Mouse (Mus musculus) heart, postnatal 0 days (tissue): ENCODE measurements around the gene Rassf2.

Experiments used
- CTCF ChIP-seq: IDR thresholded peaks from 2 replicates; pipeline ENCODE4 v1.5.1; 2016; ENCODE audit warnings: antibody characterized with exemption, control low read depth, low read depth
- EP300 ChIP-seq: IDR thresholded peaks from 2 replicates; pipeline ENCODE4 v1.6.1; 2016; ENCODE audit warnings: antibody characterized with exemption, low read depth

GRCm38 (mm10) chr2:131997356-131997755, 32.7 kb downstream of the Rassf2 start:
- TF ChIP-seq CTCF (no peak), EP300 (no peak)
